Mouse (Mus musculus) right cerebral cortex, adult 2 months (tissue): ENCODE data around the gene Bcat1.

ENCODE experiments used
- DNase-seq, 2 experiments: peaks; one replicate each; pipeline ENCODE4 v3.0.0; 2021 to 2022; ENCODE audit warnings: low spot score in 2 of 2

Bcat1 gene

DNA sequence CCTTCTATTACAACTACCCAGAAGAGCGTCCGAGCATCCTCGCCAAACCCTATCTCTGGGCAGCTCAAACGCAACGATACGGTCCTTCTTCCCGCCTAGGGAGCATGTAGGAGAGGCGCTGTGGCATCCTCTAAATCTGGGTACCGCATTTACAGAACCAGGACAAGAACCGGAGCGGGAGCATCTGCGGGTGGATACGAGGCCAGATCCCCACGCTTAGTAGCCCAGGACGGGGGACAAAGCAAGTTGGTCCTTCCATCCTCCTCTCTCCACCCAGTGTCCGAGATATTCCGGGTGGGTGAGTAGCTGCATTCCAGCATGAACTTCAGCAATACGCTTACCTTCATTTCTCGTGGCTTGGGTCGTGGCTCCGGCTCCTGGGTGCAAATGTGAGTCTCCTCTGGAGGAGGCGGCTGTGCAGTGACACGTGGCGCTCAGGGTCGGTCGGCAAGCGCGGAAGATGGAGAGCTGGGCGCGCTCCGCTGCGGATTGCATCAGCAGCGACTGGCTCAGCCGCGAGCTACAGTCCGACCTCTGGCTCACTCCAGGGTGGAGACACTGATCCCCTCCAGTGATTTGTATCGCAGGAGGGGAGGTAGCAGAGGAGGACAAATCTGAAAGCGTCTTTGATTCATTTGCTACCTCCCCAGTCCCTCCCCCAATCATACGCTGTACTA is at the start of gene Bcat1:
Bcat1 (minus strand) TSS at position 637 of the 677 bp plus-strand sequence.
- peak; percentile 28 to 31 for DNase-seq

DNA sequence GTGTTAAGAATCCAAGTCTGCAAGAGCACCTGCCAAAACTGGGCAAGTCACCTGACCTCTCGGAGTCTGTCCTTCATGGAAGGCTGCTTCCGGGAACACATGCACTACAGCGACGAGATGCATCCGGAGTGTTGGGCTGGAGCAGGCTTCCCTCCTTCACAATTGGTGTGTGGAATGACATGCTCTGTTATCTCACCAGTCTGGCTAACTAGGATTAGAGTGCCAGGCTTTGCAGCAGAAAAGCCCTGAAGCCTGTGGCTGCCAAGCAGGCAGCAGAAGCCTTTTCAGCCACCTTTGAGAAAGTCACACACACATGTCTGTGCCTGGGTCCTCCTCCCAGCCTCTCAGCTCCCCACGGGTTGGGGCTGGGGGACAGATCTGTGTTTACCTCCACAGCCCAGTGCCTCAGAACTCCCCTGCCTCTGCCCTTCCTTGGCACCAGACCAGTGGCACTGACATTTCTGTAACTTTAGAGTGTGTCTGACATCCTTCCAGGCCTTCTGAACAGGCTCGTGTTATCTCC is 49.7 kb upstream of the Bcat1 start:
- no peak for DNase-seq

DNA sequence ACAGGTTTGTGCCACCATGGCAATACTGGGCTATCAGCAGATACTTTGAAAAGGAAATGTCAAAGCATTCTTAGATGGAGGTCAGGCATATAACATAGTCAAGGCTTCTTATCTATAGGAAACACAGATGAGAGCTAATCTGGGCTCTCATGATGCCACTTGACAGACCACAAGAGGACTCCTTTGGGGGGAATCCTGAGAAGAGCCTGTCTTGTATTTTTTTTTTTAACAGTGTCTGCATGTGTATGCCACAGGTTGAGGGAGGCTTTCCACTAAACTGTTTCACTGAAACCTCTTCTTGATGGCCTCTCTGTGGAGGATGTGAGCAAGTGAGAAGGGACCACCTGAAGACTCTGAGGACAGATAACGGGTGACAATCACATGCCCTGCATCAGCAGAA is 48.6 kb upstream of the Bcat1 start:
- DNase-seq = no peak

DNA sequence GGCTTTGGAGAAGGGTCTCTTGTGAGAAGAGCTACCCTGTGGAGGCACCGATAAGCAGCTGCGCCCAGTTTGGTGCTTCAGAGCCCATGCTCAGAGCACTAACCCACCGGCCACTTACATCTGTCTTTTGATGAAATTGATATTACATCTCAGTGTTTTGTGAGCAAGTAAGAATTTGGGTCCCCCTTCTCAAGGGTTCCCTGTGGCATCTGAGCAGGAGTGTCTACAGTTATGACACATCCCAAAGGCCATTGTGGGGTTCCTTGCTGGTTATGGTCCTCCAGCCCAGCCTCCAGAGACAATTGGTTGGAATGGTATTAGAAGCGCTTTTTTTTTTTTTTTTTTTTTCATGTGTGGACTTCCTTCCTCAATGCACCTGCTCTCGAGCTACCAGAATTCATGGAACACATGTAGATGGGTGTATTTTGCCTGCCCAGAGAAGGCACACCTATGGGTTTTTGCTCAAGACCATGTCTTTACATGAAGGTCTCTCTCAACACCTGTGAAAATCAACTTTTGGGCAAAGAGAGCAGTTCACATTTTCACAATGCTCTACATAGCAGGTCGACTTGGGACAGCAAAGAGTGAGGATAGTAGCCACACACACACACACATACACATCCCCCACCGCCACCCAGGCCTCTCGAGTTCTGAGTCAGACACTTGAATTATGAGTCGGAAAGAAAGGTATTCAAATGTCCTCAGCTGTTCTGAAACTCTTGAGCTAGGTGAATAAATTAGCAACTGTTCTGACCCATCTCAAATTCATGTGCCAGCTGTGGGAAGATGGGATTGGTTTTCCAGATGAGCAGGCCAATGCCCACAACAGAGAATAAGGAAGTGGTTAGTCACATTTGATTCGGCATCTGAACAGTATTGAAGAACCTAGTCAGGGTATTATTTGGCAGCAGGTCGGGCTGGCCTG is 47.4 kb upstream of the Bcat1 start:
- DNase-seq = no peak

DNA sequence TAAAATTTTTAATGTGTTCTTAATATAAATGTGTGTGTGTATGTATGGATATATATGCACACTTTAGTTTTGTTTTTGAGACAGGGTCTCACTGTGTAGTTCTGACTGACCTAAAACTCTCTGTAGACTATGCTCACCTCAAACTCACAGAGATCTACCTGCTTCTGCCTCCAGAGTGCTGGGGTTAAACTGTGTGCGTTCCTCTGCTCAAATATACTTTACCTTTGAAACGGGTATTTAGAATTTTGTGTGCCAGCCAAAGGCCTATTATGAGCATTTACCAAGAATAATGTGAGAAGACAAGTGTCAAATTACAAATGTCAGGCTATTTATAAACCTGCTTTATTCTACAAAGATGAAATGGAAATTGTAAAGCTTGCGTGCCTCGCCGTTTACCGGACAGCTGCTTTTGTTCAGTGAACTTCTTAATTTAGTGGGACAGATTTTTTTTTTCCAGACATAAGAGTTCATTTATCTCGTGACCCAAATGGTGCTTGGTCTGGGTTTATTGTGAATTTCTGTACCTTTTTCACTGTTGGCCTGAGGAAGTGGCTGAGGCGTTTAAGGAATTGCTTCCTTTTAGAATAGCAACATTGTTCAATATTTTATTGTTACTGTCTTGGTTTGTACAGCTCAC is 46.6 kb upstream of the Bcat1 start:
- DNase-seq = no peak

DNA sequence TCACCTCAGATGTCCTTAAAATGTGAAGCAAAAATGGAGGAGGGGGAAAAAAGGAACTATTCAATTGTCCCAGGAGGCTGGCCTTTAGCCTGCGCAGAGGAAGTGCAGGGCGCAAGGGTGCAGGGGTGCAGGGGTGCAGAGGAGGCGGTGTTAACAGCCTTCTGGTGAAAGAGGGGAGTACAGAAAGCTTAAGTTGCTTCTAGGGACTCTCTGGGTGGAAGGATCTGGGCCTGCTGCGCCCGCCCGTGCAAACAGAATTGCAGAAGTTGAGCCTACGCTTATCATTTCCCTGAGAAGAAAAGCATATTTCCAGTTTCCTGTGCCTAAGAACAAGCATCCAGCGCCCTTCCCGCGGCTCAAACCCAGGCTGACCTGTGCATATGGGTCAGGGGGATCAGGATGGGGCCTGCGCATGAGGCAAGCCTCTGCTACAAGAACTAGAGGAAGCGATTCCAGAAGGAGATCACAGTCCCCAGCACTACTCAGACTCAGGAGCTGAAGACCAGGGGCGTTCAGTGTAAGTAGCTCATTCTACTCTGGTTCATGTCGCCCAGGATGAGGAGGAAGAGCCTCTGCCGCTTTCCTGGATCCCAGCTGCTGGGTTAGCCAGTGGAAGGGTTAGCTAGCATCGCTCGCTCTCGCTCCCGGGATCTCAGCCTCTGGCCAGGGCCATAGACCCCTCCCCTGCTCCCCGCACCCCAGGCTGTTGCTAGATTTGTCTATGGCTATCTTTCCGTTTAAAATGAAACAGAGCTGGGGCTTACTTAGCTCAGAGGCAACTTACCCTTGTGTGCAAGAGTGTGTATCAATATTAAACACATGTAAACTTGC is 45.8 kb upstream of the Bcat1 start:
- no peak for DNase-seq

DNA sequence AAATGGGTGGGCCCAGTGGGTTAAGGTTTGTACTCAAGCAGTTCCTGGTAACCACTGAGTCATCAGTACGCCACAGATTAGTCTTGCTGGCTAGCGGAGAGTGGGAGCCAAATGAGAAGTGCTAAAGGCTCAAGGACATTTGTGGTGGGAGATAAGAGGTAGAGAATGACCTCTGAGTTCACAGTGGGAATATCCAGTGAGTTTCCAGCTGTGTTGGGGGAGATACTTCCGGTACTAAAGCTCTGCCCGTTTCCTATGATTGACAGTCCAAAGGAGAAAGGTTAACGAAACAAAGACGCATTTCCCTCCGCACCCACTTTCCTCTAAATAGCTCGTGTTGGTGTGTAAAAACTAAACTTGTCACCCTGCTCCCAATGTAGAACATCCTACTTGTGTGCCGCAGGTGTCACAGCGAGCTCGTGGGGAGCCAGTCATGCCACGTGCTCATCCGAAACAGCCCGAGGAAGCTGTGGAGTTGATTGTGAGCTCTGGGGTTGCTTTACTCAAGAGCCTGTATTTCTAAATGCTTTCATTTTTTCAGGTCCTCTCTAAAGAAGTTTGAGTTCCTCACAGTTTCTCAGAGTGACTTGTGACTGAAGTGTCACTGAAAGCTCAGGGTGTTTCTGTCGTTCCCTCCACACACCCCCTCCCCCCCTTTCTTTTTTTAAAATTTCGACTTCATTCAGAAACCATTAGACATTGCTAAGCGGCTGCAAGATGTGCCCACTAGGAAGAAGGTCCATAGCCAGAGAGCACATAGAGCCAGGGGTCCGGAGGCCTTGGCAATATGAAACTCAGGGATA is 45.0 kb upstream of the Bcat1 start:
- peak in 1 of 2 experiments; percentile 27 for DNase-seq

DNA sequence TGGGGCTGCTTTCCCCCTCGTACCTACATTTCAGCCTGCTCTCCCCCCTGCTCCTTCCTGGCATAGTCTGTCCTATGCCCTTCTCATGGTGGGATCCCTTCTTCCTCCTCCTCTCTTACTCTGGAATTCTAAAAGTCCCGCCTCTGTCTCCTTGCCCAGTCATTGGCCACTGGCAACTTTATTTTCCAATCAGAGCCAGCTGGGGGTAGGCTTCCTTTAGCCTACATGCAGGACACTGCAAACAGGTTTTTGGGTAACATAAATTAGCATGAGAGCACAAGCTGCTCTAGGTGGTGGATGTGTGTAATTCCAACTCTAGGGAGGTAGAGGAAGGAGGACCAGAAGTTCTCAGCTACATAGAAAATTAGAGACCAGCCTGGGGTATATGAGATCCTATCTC is 44.1 kb upstream of the Bcat1 start:
- no peak for DNase-seq

DNA sequence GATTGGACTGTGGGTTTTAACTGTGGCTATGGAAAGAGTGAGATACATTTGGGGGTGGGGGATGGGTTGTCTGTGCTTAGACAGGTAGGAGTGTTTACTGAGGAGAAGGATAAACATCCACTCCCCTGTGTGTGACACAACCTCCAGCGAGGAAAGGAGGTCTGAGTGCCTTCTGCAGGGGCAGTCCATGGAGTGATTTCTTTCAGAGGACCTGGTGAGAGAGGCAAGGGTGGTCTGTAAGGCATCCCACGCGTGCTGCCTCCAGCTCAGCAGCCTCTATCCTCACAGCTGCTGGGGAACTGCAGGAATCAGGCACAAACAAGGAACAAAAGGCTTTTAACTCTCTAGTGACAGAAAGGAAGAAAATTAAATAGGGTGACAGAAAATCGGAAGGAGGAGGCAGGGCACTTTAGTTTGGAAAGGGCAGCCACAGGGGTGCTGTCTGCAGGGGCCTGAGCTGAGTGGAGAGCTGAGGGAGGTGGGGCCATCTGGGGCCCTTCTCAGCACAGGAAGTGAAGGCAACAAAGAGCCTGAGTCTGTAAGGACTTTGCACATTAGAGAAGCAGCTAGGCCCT is 40.2 kb upstream of the Bcat1 start:
- no peak for DNase-seq

DNA sequence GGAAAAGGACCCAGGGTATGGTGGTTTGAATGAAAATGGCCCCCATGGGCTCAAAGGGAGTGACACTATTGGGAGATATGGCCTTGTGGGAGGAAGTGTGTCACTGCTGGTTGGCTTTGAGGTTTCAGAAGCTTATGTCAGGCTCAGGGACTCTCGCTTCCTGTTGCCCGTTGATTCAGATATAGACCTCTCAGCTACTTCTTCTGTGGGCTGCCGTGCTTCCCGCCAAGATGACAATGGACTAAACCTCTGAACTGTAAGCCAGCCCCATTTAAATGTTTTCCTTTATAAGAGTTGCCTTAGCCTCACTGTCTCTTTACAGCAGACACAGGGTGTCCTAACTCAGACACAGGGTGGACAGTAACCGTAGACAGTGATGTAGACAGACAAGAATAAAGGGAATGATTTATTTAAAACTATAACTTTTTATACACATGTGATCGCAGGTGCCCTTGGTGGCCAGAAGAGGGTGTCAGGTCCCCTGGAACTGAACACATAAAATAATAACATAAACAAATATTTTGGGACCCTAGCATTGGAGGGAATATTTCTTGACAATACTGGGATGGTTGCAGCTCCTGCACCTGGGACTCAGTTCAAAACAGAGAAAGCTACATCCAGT is 39.6 kb upstream of the Bcat1 start, which contains the start of gene Lrmp:
Lrmp (plus strand) TSS at position 178 of the 622 bp plus-strand sequence.
- DNase-seq = no peak

DNA sequence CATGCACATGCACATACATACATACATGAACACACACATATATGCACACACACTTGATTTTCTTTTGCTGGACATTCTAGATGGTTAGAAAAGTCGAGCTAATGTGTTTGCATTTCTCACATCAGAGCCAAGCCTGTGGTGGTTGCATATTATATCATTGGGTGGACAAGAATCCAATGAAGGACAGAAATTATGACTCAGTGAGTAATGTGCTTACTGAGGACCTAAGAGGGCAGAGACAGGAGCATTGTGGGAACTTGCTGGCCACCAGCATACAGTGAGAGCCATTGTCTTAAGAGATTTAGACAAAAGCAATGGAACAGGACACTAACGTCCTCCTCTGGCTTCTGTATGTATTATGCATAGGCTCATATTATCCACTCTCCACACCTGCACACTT is 38.6 kb upstream of the Bcat1 start:
- DNase-seq = no peak

DNA sequence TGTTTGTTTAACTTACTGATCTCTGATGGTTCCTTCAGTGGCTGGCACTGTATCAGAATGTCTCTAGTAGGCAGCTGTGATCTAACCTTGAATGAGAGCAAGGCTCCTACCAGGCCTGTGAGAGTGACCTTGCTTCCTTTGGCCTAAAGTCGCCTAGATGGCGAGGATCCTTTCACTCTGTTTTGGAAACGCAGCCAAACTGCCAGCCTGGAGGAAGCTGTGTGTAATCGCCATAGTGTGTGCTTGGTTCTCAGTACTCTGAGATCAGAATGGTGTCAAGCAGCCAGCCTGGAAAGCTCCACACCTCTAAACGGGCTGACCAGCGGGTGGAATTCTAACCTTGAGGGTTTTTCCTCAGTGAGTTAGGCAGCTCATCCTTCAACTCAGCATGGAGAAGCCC is 36.9 kb upstream of the Bcat1 start:
- no peak for DNase-seq

DNA sequence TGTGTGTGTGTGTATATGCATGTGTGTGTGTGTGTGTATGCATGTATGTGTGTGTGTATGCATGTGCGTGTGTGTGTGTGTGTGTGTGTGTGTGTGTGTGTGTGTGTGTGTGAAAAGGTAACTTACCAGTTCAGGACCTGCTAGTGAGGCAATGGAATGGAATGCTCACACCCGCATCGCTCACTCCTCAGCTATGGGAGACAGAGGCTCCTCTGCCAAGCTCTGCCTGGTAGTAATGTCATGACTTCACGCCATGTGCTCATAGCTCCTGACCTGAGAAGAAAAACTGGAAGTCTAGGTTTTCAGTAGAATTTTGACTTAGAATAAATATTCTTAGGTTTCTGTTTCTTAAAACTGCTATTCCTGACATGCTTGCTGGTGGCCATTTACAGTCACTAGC is 34.8 kb upstream of the Bcat1 start:
- DNase-seq = no peak

DNA sequence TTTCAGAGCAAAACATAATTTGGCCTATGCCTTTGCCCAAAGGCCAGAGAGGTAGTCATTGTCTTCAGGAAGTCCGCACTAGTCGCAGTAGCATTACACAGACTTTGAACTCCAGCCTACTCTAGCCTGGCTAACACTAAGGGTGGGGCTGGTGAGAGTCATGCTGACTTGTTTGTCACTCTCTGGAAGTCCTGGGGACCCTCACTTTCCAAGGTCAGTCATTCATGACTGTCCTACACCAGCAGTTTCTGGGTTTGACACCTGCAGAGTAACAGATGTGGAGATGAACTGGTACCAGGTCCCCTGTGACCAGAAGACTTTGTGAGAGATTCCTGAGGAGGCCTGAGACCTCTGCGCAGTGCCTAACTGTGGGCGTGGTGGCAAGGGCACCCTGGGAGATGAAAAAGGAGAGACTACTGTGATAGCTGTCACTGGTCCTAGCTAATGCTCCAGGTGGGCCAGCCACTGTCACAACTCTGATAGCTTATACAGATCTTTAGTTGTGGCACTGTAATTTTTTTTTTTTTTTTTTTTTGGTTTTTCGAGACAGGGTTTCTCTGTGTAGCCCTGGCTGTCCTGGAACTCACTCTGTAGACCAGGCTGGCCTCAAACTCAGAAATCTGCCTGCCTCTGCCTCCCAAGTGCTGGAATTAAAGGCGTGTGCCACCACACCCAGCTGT is 30.3 kb upstream of the Bcat1 start:
- DNase-seq = no peak

DNA sequence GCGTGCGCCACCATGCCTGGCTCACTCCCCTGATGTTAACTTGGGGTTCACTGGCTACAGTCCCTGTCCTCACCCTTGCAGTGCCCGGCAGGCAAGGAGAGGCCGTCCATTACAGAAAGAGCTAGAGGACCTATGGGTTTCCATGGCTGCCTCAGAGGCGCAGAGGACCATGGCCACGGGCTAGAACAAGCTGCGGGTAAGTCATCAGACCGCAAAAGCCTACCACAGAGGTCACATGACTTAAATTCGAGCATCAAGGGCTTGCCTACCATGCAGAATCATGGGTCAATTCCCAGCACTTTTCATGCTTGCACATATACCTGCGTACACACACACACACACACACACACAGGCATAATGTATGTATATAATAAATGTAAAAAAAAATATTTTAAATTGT is 29.5 kb upstream of the Bcat1 start:
- DNase-seq = no peak

DNA sequence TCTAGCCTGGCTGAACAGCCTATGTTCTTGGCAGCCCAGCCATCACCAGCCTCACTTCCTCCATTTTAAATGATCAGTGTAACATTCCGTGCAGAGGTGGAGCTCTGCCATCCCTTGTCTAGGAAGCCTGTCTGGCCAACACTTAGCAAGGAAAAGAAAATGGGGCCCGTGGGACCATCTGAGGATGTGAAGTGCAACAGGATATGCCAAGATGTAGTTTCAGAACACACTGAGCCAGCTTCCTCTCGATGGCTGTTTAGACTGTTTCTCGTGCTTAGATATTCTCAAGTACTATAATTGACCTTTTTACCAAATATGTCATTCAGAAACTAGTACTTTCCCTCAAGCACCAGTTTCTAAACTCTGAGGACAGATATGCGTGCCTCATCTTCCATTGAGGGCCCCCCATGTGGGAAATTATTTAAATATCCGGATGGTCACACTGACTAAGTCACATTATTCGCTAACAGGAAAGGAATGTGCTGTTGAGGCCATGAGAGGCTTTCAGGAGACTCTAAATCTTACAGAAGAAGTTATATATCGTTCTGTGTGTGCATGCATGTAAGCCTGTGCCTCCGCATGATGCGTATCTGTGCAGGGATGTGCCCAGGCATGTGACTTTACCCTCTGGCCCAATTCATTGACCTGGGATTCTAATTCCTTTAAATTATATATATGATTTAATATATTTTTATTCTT is 28.4 kb upstream of the Bcat1 start:
- DNase-seq = no peak

DNA sequence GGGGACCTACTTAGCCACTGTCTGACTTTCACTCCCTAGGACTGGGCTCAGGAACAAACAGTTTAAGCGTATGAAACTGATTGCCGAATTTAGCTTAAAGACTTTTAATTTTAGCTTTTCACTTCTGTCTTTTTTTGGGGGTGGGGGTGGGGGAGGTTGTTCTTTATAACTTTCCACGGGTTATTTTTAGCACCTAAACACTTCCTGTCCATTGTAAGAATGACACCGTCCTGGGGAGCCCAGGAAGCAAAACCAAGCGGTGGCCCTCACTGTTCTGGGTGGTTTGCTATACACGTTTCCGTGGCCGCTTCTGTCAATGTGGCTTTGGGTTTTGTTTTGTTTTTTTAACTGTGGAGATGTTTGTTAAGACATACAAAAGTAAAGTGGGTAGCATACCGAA is 24.9 kb upstream of the Bcat1 start:
- DNase-seq = no peak

DNA sequence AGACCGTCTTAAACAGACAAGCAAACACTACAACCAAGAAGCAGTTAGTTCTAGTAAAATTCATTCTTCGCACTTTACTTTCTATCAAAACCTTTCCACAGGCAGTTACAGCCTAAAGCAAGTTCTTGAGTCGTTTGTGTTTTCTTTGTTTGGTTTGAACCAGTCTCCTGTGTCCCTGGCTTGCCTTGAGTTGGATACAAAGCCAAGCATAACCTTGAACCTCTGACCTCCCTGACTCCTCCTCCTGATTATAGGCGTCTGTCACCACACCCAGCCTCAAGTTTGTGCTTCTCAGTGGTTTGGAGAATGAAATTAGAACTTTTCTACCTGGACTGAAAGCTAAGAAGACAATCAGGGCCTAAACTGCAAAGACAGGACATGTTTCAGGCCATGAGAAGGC is 18.4 kb upstream of the Bcat1 start:
- no peak for DNase-seq
